Mouse (Mus musculus) brain, embryonic 14.5 days (tissue): ENCODE data around the gene Tfe3.
"Not testable (repeated sequence)": the region's sequence is repeated elsewhere in the genome, so short reads cannot be mapped to it uniquely, and the experiment has no call there.

Experiments used
- CTCF ChIP-seq: fragments of 200-500 bp; IDR thresholded peaks from 2 replicates; pipeline ENCODE4 v1.5.1; 2012; ENCODE audit warnings: inconsistent platforms, mild to moderate bottlenecking, moderate library complexity, borderline replicate concordance; ENCODE audit not compliant: insufficient read depth, insufficient read length; ENCODE audit errors: extremely low read depth
- POLR2A ChIP-seq: fragments of 200-500 bp; IDR thresholded peaks from 2 replicates; pipeline ENCODE4 v1.6.1; 2012; ENCODE audit warnings: mild to moderate bottlenecking, inconsistent platforms, borderline replicate concordance; ENCODE audit not compliant: poor library complexity, insufficient read depth, insufficient read length, severe bottlenecking; ENCODE audit errors: extremely low read depth

DNA sequence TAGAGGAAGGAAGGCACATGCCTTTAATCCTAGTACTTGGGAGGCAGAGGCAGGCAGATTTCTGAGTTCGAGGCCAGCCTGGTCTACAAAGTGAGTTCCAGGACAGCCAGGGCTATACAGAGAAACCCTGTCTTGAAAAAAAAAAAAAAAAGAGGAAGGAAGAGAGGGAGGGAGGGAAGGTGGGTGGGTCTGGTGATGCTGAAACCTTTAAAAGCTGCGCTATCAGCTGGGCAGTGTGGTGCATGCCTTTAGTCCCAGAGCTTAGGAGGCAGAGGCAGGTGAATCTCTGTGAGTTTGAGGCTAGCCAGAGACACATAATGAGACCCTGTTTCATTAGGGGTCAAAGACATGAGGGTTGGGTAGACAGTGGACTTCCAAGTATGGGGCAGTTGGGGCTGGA is 39.8 kb downstream of the Tfe3 start:
- TF ChIP-seq POLR2A, CTCF: not testable (repeated sequence)
